Mouse (Mus musculus) cerebellum, adult 11-12 months (tissue): Measurements from ENCODE around the gene Arhgef39.
"Not testable (repeated sequence)": the region's sequence is repeated elsewhere in the genome, so short reads cannot be mapped to it uniquely, and the experiment has no call there.

Experiments
- DNase-seq: peaks from one replicate; pipeline ENCODE4 v3.0.0; 2022

Arhgef39 gene

DNA sequence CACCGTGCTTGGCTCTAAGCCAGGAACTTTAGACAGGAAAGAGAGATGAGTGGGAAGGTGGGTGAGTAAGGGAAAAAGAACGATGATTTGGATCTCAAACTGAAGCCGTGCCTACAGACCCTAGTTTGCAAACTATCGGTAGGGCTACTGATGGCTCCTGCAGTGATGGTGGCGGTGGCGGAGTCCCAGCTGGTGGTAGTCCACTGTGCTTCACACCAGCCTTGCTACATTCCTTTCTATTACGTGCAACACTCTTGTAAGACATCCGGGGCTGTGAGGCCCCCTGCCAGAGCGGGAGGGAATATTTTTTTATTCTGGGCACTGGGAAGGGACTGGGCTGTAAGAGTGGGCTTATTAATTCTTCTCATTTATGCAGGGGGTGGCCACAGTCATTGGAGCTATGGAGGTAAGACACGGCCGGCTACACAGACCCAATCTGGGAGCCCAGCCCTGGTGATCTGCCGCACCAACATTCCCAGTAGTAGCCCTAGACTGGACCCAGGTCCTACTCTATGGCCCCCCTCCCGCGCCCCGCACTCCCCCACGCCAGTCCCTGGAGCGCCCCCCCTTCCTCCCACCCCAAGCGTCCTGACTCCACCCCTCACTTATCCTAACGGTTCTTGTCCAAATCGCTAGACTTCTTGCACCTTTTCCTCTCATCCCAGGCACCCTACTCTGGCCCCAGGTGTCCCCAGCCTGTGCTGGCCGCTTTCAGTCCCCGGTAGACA, 8.6 kb upstream of the Arhgef39 start:
- peak; percentile 42 for DNase-seq

DNA sequence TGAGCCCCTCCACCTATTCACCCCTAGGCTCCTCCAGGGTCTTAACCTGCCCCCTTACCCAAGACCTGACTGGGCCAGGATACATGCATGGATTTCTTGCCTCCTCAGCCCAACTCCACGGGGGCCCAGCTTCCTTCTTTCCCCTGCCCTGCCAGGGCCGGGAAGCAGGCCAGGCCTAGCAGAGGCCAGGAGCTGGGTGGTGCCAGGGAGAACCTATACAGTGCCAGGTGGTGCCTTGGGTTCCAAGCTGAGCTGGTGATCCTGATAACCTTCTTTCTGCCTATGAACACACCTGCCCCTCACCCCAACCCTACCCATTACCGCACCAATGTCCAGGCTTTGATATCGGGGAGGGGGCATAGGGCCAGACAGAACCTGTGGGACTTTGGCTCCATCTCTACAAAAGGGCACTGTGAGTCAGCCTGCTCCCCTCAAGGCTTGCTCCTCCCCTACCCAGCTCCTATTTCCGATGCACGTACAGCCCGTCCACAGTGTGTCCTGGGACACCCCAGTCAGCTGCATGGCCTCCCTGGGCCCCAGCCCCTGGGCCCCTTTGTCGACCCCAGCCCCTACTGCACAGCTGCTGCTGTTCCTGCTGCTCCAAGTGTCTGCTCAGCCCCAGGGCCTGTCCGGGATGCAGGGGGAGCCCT, 7.2 kb upstream of the Arhgef39 start, which contains the start of gene Car9:
Car9 (plus strand) TSS at position 431 of the 650 bp plus-strand sequence.
- DNase-seq: peak; percentile 93

- no peak for DNase-seq
Measured at GRCm38 (mm10) chr4:43506074-43506473, 6.6 kb upstream of the Arhgef39 start.

- DNase-seq: no peak
Measured at GRCm38 (mm10) chr4:43504269-43504668, 4.8 kb upstream of the Arhgef39 start.

GRCm38 (mm10) chr4:43503506-43503905, 4.0 kb upstream of the Arhgef39 start:
- DNase-seq: no peak

DNA sequence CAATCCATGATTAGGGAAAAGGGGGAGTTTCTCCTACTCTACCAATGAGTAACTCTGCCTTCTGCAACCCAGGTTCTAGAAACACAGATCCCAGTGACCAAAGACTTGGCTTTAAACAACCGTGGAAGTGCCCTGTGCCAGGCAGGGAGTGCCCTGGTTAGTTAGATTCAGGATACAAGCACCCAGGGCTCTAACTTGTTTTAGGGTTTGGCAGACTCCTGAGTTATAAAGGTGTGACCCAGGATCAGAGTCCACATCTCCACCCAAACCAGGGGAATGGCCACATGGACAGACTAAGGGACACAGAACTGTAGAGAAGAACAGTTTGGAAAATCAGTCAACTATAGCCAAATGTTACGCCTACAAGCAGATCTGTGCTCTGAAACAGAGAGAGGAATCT, 3.5 kb upstream of the Arhgef39 start:
- DNase-seq: no peak

DNA sequence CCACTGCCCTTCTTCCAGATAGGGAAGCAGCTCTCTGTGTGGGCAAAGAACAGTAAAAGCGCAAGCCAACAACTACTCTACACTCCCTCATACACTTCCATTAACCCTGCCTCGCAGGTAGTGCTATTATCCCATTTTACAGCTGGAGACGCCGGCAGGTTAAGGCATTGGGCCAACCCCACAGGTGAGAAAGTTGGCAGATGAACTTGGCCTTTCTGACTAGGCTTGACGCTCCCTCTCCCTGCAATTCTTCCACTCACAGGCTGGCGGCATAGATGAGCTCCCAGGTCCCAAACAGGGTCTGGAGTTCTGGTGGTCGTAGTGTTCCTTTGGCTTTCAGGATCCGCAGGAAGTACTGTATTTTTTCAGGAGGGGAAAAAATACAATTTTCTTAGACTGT, 512 bp downstream of the Arhgef39 start:
- DNase-seq: no peak

DNA sequence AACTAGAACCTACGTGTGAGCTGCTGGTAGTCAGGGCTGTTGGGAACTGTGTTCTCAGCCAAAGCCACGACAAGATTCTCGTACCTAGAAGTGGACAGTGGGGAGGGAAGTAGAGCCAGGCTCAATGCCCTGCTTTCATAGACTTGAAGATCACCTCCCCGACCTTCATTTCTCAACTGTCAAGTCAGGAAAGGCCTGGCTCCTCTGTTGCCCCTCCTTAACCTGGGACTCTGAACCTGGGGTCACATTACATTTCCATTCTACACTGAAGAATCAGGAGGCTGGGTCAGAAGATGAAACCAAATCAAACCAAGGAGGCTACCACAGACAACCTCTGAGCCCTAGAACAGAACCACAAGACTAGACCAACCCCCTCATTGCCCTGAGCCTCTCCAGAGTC, 1.5 kb downstream of the Arhgef39 start:
- DNase-seq: no peak

- no peak for DNase-seq
Measured at GRCm38 (mm10) chr4:43497405-43497804, 2.1 kb downstream of the Arhgef39 start.

DNA sequence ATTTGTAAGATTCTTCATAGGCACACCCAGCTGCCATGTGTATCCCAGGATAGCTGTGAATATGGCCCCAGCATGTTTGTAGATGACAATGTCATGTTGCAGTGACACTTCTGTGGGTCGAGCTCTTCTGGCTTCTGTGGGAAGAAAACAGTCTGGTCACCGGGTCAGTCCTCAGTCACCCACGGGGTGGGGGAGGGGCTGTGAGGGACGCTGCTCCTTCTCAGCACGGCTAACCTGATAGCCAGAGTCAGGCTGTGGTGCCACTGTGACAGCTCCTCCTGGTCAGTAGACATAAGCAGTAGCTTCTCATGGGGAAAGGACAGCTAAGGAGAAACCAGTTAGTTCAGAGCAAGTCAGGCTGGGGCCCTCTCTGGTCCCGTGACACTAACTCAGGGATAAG, 2.9 kb downstream of the Arhgef39 start:
- DNase-seq: no peak

DNA sequence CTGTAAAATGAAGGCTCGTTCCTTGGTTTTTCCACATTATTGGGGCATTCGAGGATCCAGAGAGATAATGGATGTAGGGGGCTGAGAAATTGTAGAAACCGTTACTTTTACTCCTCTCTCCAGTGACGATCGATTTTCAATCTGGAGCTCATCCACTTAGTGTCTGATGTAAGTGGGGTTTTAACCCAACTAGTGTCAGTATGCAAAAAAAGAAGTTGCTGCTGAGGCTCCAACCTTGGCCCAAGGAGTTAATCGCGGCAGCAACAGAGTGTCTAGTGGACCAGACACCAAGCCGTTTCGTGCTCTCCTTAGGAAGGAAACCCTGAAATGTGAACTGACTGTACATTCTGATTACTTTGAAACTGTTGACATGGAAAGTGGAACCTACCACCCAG, 5.7 kb downstream of the Arhgef39 start:
- DNase-seq: no peak

DNA sequence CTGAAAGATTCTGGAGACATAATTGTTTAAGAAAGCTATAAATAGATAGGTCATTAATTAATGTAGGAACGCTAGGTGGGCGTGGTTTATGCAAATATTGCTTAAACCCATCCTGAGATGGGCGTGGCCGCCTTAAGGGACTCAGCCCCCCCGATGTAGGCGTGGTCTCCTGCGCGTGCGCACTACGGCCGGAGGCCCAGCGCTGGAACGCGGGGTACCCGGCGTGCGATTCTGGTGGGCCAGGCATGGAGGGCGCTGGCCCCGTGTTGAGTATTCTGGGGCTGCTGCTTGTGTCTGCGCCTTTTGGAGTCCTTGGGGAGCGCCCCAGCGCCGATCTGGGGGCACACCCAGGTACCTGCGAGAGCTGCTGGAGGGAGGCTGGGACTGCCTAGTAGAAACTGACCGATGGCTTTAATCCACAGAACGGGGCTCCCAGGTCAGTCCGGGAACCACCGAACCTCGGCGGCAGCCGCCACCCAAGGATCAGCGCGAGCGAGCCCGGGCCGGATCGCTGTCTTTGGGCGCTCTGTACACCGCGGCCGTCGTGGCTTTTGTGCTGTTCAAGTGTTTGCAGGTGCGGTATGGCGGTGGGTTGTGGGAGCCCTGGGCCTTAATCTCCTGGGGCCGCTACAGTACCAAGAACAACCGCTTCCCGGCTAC, 6.2 kb downstream of the Arhgef39 start:
- DNase-seq: peak; percentile 96

GRCm38 (mm10) chr4:43492821-43493185, 6.7 kb downstream of the Arhgef39 start, which contains the start of gene Ccdc107:
TSS of gene Ccdc107 (plus strand) at chr4:43492900.
- DNase-seq: peak; percentile 98

- peak; percentile 52 for DNase-seq
Measured at GRCm38 (mm10) chr4:43492101-43492820, 7.2 kb downstream of the Arhgef39 start.

GRCm38 (mm10) chr4:43490801-43491200, 8.7 kb downstream of the Arhgef39 start:
- peak; percentile 47 for DNase-seq

DNA sequence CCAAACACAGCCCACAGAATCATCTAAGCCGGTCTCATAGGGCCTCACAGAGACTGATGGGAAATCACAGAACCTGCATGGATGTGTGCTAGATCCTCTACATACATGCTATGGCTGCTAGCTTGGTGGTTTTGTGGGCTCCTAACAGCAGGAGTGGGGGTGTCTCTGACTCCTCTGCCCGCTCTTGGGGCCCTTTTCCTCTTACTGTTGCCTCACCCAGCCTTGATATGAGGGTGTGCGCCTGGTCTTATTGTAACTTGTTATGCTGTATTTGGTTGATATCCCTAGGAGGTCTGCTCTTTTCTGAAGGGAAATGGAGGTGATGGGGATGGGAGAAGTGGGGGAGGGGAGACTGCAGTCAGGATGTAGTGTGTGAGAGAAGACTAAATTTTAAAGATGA, 9.9 kb downstream of the Arhgef39 start:
- DNase-seq: peak; percentile 14

GRCm38 (mm10) chr4:43485666-43486065, 13.8 kb downstream of the Arhgef39 start:
- not testable (repeated sequence) for DNase-seq

DNA sequence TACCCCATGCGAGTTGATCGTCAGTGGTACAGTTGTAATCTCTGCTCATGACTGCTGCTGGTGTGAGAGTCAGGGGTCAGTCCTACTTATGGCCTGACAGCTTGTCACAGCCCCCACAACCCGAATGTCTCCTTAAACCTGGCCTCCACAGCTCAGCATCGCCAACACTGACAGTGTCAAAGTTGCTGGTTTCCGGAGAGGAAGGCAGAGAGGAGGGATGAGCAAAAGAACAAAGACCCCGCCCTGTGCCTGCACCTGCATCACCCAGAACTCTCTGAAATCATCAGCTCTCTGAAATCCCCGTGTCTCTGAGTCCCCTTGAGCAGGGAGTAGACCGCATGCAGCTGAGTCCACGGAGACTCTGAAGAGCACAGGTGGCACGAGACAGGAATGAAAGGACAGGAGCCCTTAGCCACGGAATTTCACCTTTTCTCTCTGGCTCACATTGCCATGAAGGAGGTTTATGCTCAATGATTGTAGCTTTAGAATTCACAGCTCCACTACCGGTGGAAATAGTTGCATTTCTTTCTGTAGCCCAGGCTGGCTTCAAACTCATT, 15.9 kb downstream of the Arhgef39 start, which contains the start of gene Sit1:
Sit1 (minus strand) TSS at position 200 of the 557 bp plus-strand sequence.
- no peak for DNase-seq

- peak; percentile 57 for DNase-seq
Measured at GRCm38 (mm10) chr4:43482591-43482990, 16.9 kb downstream of the Arhgef39 start.

DNA sequence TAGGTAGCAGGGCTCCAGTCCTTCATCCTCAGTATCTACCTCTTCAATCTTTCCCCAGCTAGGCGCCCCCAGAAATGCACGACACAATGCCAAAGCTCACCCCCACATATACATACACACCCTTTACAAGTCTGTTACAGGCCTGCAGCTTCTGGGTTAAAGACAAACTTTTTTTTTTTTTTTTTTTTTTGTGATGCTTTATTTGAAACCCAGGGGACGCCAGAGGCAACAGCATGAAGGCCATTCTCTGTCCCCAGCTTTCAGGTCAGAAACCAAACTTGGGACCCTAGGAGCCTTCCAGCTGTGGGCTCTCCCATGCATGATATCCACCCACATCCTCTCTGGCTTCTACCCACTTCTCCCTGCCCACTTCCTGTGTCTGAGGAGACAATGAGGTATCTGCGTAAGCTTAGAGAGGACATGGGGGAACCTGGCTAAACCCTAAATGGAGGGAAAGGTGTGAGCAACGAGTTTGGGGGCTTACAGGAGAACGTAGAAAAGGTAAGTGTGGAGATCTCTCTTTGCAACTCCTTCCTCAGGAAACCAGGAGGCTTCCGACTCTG, 17.5 kb downstream of the Arhgef39 start:
- DNase-seq: no peak

- no peak for DNase-seq
Measured at GRCm38 (mm10) chr4:43480985-43481384, 18.5 kb downstream of the Arhgef39 start.
